8 mouse cellular contexts compared by ENCODE assay signal in the genomic region with DNA sequence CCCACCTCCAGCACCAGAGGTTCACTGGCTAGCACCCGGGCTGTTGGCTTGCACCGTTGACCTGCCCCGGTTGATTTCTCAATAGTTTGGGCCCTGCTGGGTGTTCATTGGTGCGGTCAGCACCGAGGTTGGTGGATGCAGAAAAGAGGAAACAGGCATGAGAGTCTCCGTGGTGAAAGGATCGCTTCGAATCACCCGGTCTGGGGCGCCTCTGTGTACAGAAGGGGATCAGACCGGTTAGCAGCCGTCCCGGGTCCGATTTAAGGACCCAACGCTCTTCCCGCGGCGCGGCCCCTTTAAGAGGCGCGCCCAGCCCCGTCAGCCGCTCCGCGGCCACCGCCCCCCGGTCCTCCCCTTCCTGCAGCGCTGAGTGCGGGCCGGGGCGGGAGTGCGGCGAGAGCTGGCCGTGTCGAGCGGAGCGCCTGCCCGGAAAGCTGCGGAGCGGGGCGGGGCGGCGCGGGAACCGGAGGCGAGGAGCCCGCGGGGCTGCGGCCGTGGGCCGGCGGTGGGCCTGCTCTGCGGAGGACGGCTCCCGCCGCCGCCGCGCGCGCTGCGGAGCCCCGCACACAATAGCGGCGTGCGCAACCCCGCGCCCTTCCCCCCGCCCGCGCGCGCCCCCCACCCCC. TPM values are rescaled to one million over a fixed set of nuclear protein-coding genes. Genes with fewer than 3 reads are reported as not detected.
DNase-seq lines count a peak whose midpoint lies in the region; ATAC-seq lines count a peak whose summit lies in the region.

A gene (plus strand): TSS at position 376 of the 626 bp plus-strand sequence.

- H3K36me3 ChIP-seq in hindbrain, embryonic 15.5 days = no peaks in the 10 kb centered on the region

- intact Hi-C loops in left cerebral cortex, postnatal 10 days (cut with DNase I) = loop anchor here (5.0 kb wide), 1 partner anchor 42 kb away; no protein-coding TSS in a partner anchor

- peak; percentile 88 for ATAC-seq in hindbrain, embryonic 15.5 days (ENCODE audit: low FRiP score, low read depth)
- peak; percentile 55 for ATAC-seq in megakaryocyte progenitor cell, adult 5-6 weeks (replicated peaks; ENCODE audit: poor library complexity)

- H3K4me1 ChIP-seq in hindbrain, embryonic 15.5 days (replicated peaks) = peaks cover 71% of the 10 kb centered on the region

- no peaks in the 10 kb centered on the region for H3K9me3 ChIP-seq in hindbrain, embryonic 15.5 days

- under 1% methylated on average over 50 of the region's 73 CpGs for WGBS in hindbrain, embryonic 15.5 days

- DNase-seq in Muller cell, postnatal 12 days (ENCODE audit: inconsistent ontology term) = peak; percentile 87
- peak; percentile 74 for DNase-seq in cerebellum, adult 9-10 months
- peak; percentile 75 for DNase-seq in gastrocnemius, adult 18-20 months (ENCODE audit: low spot score)
- DNase-seq in left cerebral cortex, postnatal 10 days (ENCODE audit: extremely low spot score in 1 of 2, low spot score in 2 of 2) = peak; percentile 60 to 90
- peak; percentile 85 to 88 for DNase-seq in right cerebral cortex, postnatal 10 days (ENCODE audit: low spot score in 2 of 2)
- DNase-seq in urinary bladder, postnatal 14 days (ENCODE audit: low spot score) = peak; percentile 82

- peak within 1 kb of the TSS; percentile 92 for H3K4me2 ChIP-seq in hindbrain, embryonic 15.5 days

- peak within 1 kb of the TSS; percentile 94 for H3K27ac ChIP-seq in hindbrain, embryonic 15.5 days (replicated peaks)

- peak within 1 kb of the TSS; percentile 64 for H3K4me3 ChIP-seq in hindbrain, embryonic 15.5 days

- H3K27me3 ChIP-seq in hindbrain, embryonic 15.5 days = no peaks in the 10 kb centered on the region

- peak within 1 kb of the TSS; percentile 86 for H3K9ac ChIP-seq in hindbrain, embryonic 15.5 days

RNA-seq across cellular contexts. Expression of the gene that starts here (rescaled TPM):
- 1 to 10 TPM; 5.0 to 6.0 TPM for total RNA-seq in gastrocnemius, adult 18-20 months (2021)
- polyA plus RNA-seq in hindbrain, embryonic 15.5 days (2015; fragmentation: Nextera tagmentation; extraction: Ambion mirVana) = 14.0 and 16.5 TPM in 2 replicates
- total RNA-seq in left cerebral cortex, postnatal 10 days (2021) = 10 to 100 TPM; 73.1 to 76.3 TPM
- 18.1 and 18.6 TPM in 2 replicates for total RNA-seq in megakaryocyte progenitor cell, adult 5-6 weeks (2015)
- total RNA-seq in megakaryocyte progenitor cell, adult 5-6 weeks (2017) = 23.0 and 28.2 TPM in 2 replicates

Comparison
In these comparisons a context has a peak if more than half of its experiments do, and no peak if none do; other contexts are left out.
1. Peak in every context shown above with its lines: DNase-seq, ATAC-seq, H3K4me3 ChIP-seq and H3K27ac ChIP-seq.